In the genomic region with DNA sequence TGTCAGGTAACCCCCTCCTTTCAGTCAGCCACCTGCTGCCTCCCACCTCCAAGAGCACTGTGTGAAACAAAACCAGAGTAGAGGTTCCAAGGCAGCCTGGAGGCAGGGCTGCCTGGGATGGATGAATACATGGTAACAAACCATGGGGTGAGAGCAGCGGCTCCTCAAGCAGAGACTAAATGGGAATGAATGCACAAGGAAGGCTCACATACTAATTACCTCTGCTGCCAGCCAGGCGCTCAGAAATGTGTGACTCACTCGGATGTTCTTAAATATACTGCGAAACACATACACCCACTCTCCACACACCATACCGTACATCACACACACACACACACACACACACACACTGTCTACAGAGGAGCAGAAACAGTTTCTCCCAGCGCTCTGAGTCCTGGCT, we compare ENCODE assay signal across 17 mouse cellular contexts. TPM values are rescaled to one million over a fixed set of nuclear protein-coding genes. Genes with fewer than 3 reads are reported as not detected.
DNase-seq lines count a peak whose midpoint lies in the region; ATAC-seq and TF ChIP-seq lines count a peak whose summit lies in the region.
"Had no signal": no experiment of that assay in that cellular context is flagged by ENCODE, and none has a peak within 500 bp of the region (broad histone marks: within the 10 kb centered on the region; RNA-seq: fewer than 3 reads in every experiment).

No protein-coding gene starts in this region.

- H3K9ac ChIP-seq in midbrain, embryonic 13.5 days (replicated peaks): no peak overlapping the region; the same call in 1 of the 2 replicates
- no peak overlapping the region for H3K9ac ChIP-seq in midbrain, embryonic 11.5 days (ENCODE audit: low read length)
- H3K9ac ChIP-seq: embryonic facial prominence, embryonic 13.5 days; liver, embryonic 13.5 days had no signal

- 48% methylated on average over 6 of the region's 6 CpGs for WGBS in cerebellum, adult 2 months
- 89% methylated on average over 6 of the region's 6 CpGs for WGBS in midbrain, embryonic 10.5 days
- 71% methylated on average over 6 of the region's 6 CpGs for WGBS in midbrain, embryonic 13.5 days
- WGBS in midbrain, embryonic 11.5 days: 79% methylated on average over 6 of the region's 6 CpGs

- no peak for DNase-seq in cerebellum, adult 2 months
- no peak for DNase-seq in cerebellum, adult 11-12 months
- no peak for DNase-seq in midbrain, embryonic 10.5 days (ENCODE audit: low spot score)
- DNase-seq in left cerebral cortex, postnatal 10 days (ENCODE audit: extremely low spot score in 1 of 2, low spot score in 2 of 2): peak; percentile 51 to 80
- no peak for DNase-seq in heart, adult 8-10 months (ENCODE audit: low spot score)
- DNase-seq in midbrain, embryonic 11.5 days (ENCODE audit: low spot score, missing footprints): no peak
- no peak for DNase-seq in lung, postnatal 36 days
- DNase-seq: adrenal gland, postnatal 10 days; cerebellum, adult 18-20 months; heart, adult 11 months; kidney, postnatal 25 days; liver, embryonic 13.5 days; thymus, adult 18-20 months had no signal

- no peak for TF ChIP-seq CTCF in cerebellum, adult 2 months (IDR thresholded peaks at IDR 0.05; ENCODE audit: borderline replicate concordance, insufficient read depth, low read depth, low read length)

- H3K9me3 ChIP-seq in midbrain, embryonic 10.5 days (replicated peaks): no peaks in the 10 kb centered on the region
- no peaks in the 10 kb centered on the region for H3K9me3 ChIP-seq in midbrain, embryonic 13.5 days
- no peaks in the 10 kb centered on the region for H3K9me3 ChIP-seq in midbrain, embryonic 11.5 days (ENCODE audit: control insufficient read depth, low read length)
- H3K9me3 ChIP-seq: embryonic facial prominence, embryonic 13.5 days; liver, embryonic 13.5 days; megakaryocyte, embryonic 14.5 days had no signal

- peaks cover 22% of the 10 kb centered on the region for H3K36me3 ChIP-seq in midbrain, embryonic 10.5 days
- no peaks in the 10 kb centered on the region for H3K36me3 ChIP-seq in midbrain, embryonic 13.5 days
- no peaks in the 10 kb centered on the region for H3K36me3 ChIP-seq in midbrain, embryonic 11.5 days (ENCODE audit: control insufficient read depth, insufficient read depth, low read length)
- H3K36me3 ChIP-seq: embryonic facial prominence, embryonic 13.5 days; G1E; liver, embryonic 13.5 days had no signal

- no peak for ATAC-seq in midbrain, embryonic 13.5 days
- ATAC-seq in midbrain, embryonic 11.5 days (ENCODE audit: low FRiP score): no peak

- no peaks in the 10 kb centered on the region for H3K27me3 ChIP-seq in cerebellum, adult 2 months (ENCODE audit: control insufficient read depth, insufficient read depth, low read length)
- peaks cover under 1% of the 10 kb centered on the region; the same call in 1 of the 2 replicates for H3K27me3 ChIP-seq in midbrain, embryonic 10.5 days (ENCODE audit: low read depth, poor library complexity, severe bottlenecking)
- no peaks in the 10 kb centered on the region for H3K27me3 ChIP-seq in midbrain, embryonic 13.5 days
- no peaks in the 10 kb centered on the region; the same call in 1 of the 2 replicates for H3K27me3 ChIP-seq in midbrain, embryonic 11.5 days (ENCODE audit: control insufficient read depth, insufficient read depth, low read length)
- H3K27me3 ChIP-seq: embryonic facial prominence, embryonic 13.5 days had no signal

- TF ChIP-seq POLR2A in cerebellum, adult 2 months (IDR thresholded peaks at IDR 0.05; ENCODE audit: borderline replicate concordance, insufficient read depth, low read length): no peak

- no peak overlapping the region for H3K4me2 ChIP-seq in midbrain, embryonic 13.5 days (replicated peaks)
- H3K4me2 ChIP-seq in midbrain, embryonic 11.5 days: no peak overlapping the region
- H3K4me2 ChIP-seq: embryonic facial prominence, embryonic 13.5 days; liver, embryonic 13.5 days had no signal

- intact Hi-C loops in left cerebral cortex, postnatal 10 days (cut with DNase I): loop anchor here (5.0 kb wide), 2 partner anchors 113 to 133 kb away; a partner anchor contains a TSS

- peak overlapping the region; percentile 37; the same call in 1 of the 2 replicates for H3K27ac ChIP-seq in cerebellum, adult 2 months (ENCODE audit: insufficient read depth, low read length)
- H3K27ac ChIP-seq in midbrain, embryonic 10.5 days (replicated peaks): peak overlapping the region; percentile 92; the same call in 1 of the 2 replicates
- no peak overlapping the region for H3K27ac ChIP-seq in midbrain, embryonic 13.5 days
- H3K27ac ChIP-seq in midbrain, embryonic 11.5 days (ENCODE audit: low read depth, low read length): no peak overlapping the region
- H3K27ac ChIP-seq: embryonic facial prominence, embryonic 13.5 days; liver, embryonic 13.5 days had no signal

- no peak overlapping the region for H3K4me3 ChIP-seq in cerebellum, adult 2 months (replicated peaks; ENCODE audit: insufficient read depth, low read depth, low read length)
- no peak overlapping the region for H3K4me3 ChIP-seq in midbrain, embryonic 10.5 days
- H3K4me3 ChIP-seq in midbrain, embryonic 13.5 days (replicated peaks): no peak overlapping the region
- no peak overlapping the region for H3K4me3 ChIP-seq in midbrain, embryonic 11.5 days (ENCODE audit: low read depth, low read length)
- H3K4me3 ChIP-seq: embryonic facial prominence, embryonic 13.5 days; liver, embryonic 13.5 days; megakaryocyte, embryonic 14.5 days had no signal

- H3K4me1 ChIP-seq in cerebellum, adult 2 months (ENCODE audit: control insufficient read depth, insufficient read depth, low read length): peaks cover 29% of the 10 kb centered on the region
- peaks cover 89% of the 10 kb centered on the region for H3K4me1 ChIP-seq in midbrain, embryonic 10.5 days
- peaks cover 71% of the 10 kb centered on the region for H3K4me1 ChIP-seq in midbrain, embryonic 13.5 days (replicated peaks)
- H3K4me1 ChIP-seq in midbrain, embryonic 11.5 days (ENCODE audit: control insufficient read depth, insufficient read depth, low read length): peaks cover 30% of the 10 kb centered on the region

RNA-seq across cellular contexts. Expression of a gene that starts 4.7 kb away (rescaled TPM):
- polyA plus RNA-seq in cerebellum, adult 2 months (2012; rRNA removed): 339 and 347 TPM in 2 replicates
- polyA plus RNA-seq in midbrain, embryonic 10.5 days (2016; fragmentation: Nextera tagmentation; extraction: Ambion mirVana): 10.1 and 13.6 TPM in 2 replicates
- polyA plus RNA-seq in midbrain, embryonic 13.5 days (2015; fragmentation: Nextera tagmentation; extraction: Ambion mirVana): 7.2 and 7.6 TPM in 2 replicates
- total RNA-seq in left cerebral cortex, postnatal 10 days (2021): 10 to 100 TPM; 36.8 to 39.8 TPM
- total RNA-seq in heart, adult 8-10 months (2022): 10 to 100 TPM in 2 of 4 experiments, 1 to 10 TPM in 2; 9.2 to 13.8 (median 11.6) TPM
- polyA plus RNA-seq in midbrain, embryonic 11.5 days (2014; fragmentation: Nextera tagmentation; extraction: Ambion mirVana): 20.0 and 20.1 TPM in 2 replicates
- polyA plus RNA-seq: G1E had no signal

Comparison
In these comparisons a context has a peak if more than half of its experiments do, and no peak if none do; other contexts are left out.
1. H3K27ac ChIP-seq: peak in cerebellum, adult 2 months (single experiment) and midbrain, embryonic 10.5 days (single experiment); none in midbrain, embryonic 13.5 days (single experiment) and midbrain, embryonic 11.5 days (single experiment).
2. DNase-seq: peak in left cerebral cortex, postnatal 10 days (2 of 2); none in cerebellum, adult 2 months (0 of 2), cerebellum, adult 11-12 months (single experiment), midbrain, embryonic 10.5 days (single experiment), heart, adult 8-10 months (single experiment), midbrain, embryonic 11.5 days (single experiment) and lung, postnatal 36 days (single experiment).
3. RNA of a gene that starts 4.7 kb away (polyA plus RNA-seq): 339 to 347 TPM in cerebellum, adult 2 months; 20.0 to 20.1 TPM in midbrain, embryonic 11.5 days, 10.1 to 13.6 TPM in midbrain, embryonic 10.5 days and 7.2 to 7.6 TPM in midbrain, embryonic 13.5 days; every median in the first group is over 10 times any median in the second.